Mouse (Mus musculus): Measurements from ENCODE around the gene Uxs1. TPM values are rescaled to one million over a fixed set of nuclear protein-coding genes. Genes with fewer than 3 reads are reported as not detected.

Uxs1 gene
- polyA plus RNA-seq, 1 experiment from 2014 or later: 20.2 TPM

GRCm38 (mm10) chr1:43718793-43719192 lies 108.8 kb downstream of the Uxs1 start:
- no peak for DNase-seq (ENCODE audit: low spot score)
- Histone ChIP-seq H3K9ac (ENCODE audit: low read length) (no peak overlapping the region), H3K9me3 (ENCODE audit: control insufficient read depth, low read length) (no peaks in the 10 kb centered on the region), H3K4me3 (ENCODE audit: low read depth, low read length) (no peak overlapping the region), H3K36me3 (ENCODE audit: control insufficient read depth, insufficient read depth, low read length) (no peaks in the 10 kb centered on the region), H3K27me3 (ENCODE audit: control insufficient read depth, insufficient read depth, low read length) (no peaks in the 10 kb centered on the region), H3K4me2 (replicated peaks; ENCODE audit: low read depth) (no peak overlapping the region), H3K27ac (replicated peaks) (no peak overlapping the region), H3K4me1 (replicated peaks; ENCODE audit: control insufficient read depth, insufficient read depth) (no peaks in the 10 kb centered on the region; the same call in 1 of the 2 replicates)
- WGBS: 73% methylated on average over 2 of the region's 2 CpGs
- TF ChIP-seq CTCF (IDR thresholded peaks at IDR 0.05; ENCODE audit: low read depth) (no peak), EP300 (optimal IDR thresholded peaks at IDR 0.05) (no peak)
- no peak for ATAC-seq (ENCODE audit: low FRiP score, low TSS enrichment)

GRCm38 (mm10) chr1:43717967-43718366 lies 109.6 kb downstream of the Uxs1 start:
- Histone ChIP-seq H3K27me3 (ENCODE audit: control insufficient read depth, insufficient read depth, low read length) (no peaks in the 10 kb centered on the region), H3K4me2 (replicated peaks; ENCODE audit: low read depth) (no peak overlapping the region), H3K9ac (ENCODE audit: low read length) (no peak overlapping the region), H3K27ac (replicated peaks) (no peak overlapping the region), H3K4me1 (replicated peaks; ENCODE audit: control insufficient read depth, insufficient read depth) (no peaks in the 10 kb centered on the region; the same call in 1 of the 2 replicates), H3K9me3 (ENCODE audit: control insufficient read depth, low read length) (no peaks in the 10 kb centered on the region), H3K36me3 (ENCODE audit: control insufficient read depth, insufficient read depth, low read length) (no peaks in the 10 kb centered on the region), H3K4me3 (ENCODE audit: low read depth, low read length) (no peak overlapping the region)
- DNase-seq (ENCODE audit: low spot score): no peak
- ATAC-seq (ENCODE audit: low FRiP score, low TSS enrichment): no peak
- WGBS: 66% methylated on average over 7 of the region's 7 CpGs
- no peak for TF ChIP-seq EP300 (optimal IDR thresholded peaks at IDR 0.05)
- TF ChIP-seq CTCF (IDR thresholded peaks at IDR 0.05; ENCODE audit: low read depth): no peak

GRCm38 (mm10) chr1:43714841-43715240 lies 112.8 kb downstream of the Uxs1 start:
- DNase-seq (ENCODE audit: low spot score) (no peak), ATAC-seq (ENCODE audit: low FRiP score, low TSS enrichment) (no peak)
- no peaks in the 10 kb centered on the region for H3K27me3 ChIP-seq (ENCODE audit: control insufficient read depth, insufficient read depth, low read length)
- 76% methylated on average over 2 of the region's 2 CpGs for WGBS
- no peak overlapping the region for H3K9ac ChIP-seq (ENCODE audit: low read length)
- no peak overlapping the region for H3K4me2 ChIP-seq (replicated peaks; ENCODE audit: low read depth)
- no peaks in the 10 kb centered on the region; the same call in 1 of the 2 replicates for H3K4me1 ChIP-seq (replicated peaks; ENCODE audit: control insufficient read depth, insufficient read depth)
- no peak overlapping the region for H3K27ac ChIP-seq (replicated peaks)
- no peaks in the 10 kb centered on the region for H3K9me3 ChIP-seq (ENCODE audit: control insufficient read depth, low read length)
- no peaks in the 10 kb centered on the region for H3K36me3 ChIP-seq (ENCODE audit: control insufficient read depth, insufficient read depth, low read length)
- no peak overlapping the region for H3K4me3 ChIP-seq (ENCODE audit: low read depth, low read length)
- no peak for TF ChIP-seq CTCF (IDR thresholded peaks at IDR 0.05; ENCODE audit: low read depth)
- TF ChIP-seq EP300 (optimal IDR thresholded peaks at IDR 0.05): no peak

GRCm38 (mm10) chr1:43698577-43699000 lies 129.0 kb downstream of the Uxs1 start:
- Histone ChIP-seq H3K4me3 (ENCODE audit: low read depth, low read length) (no peak overlapping the region), H3K27me3 (ENCODE audit: control insufficient read depth, insufficient read depth, low read length) (no peaks in the 10 kb centered on the region), H3K4me1 (replicated peaks; ENCODE audit: control insufficient read depth, insufficient read depth) (0 out of 2 replicates have a peak, but pooled peaks cover 3% of the 10 kb centered on the region), H3K27ac (replicated peaks) (no peak overlapping the region), H3K9ac (ENCODE audit: low read length) (no peak overlapping the region), H3K4me2 (replicated peaks; ENCODE audit: low read depth) (no peak overlapping the region), H3K36me3 (ENCODE audit: control insufficient read depth, insufficient read depth, low read length) (no peaks in the 10 kb centered on the region), H3K9me3 (ENCODE audit: control insufficient read depth, low read length) (no peaks in the 10 kb centered on the region)
- WGBS: 8% methylated on average over 4 of the region's 4 CpGs
- ATAC-seq (ENCODE audit: low FRiP score, low TSS enrichment) (no peak), DNase-seq (ENCODE audit: low spot score) (no peak)
- TF ChIP-seq CTCF (IDR thresholded peaks at IDR 0.05; ENCODE audit: low read depth) (no peak), EP300 (optimal IDR thresholded peaks at IDR 0.05) (no peak)

Other genes with a start within 250 kb of the Uxs1 start
- gene 1500015O10Rik, start 97.2 kb downstream of the Uxs1 start, polyA plus RNA-seq (2015; fragmentation: Nextera tagmentation; extraction: Ambion mirVana): 15.5 and 16.6 TPM in 2 replicates
- 34.5 and 34.8 TPM in 2 replicates for gene Tpp2, start 105.8 kb upstream of the Uxs1 start, polyA plus RNA-seq (2015; fragmentation: Nextera tagmentation; extraction: Ambion mirVana)
- 0.29 and 0.47 TPM in 2 replicates for gene Mettl21c, start 192.2 kb upstream of the Uxs1 start, polyA plus RNA-seq (2015; fragmentation: Nextera tagmentation; extraction: Ambion mirVana)
- gene Gm8251, start 234.1 kb upstream of the Uxs1 start, polyA plus RNA-seq (2015; fragmentation: Nextera tagmentation; extraction: Ambion mirVana): 0.01 and 0.04 TPM in 2 replicates

Measured in stomach, postnatal 0 days (tissue).